Mouse (Mus musculus) forebrain, embryonic 12.5 days (tissue): ENCODE data around the gene Mfsd11. TPM values are rescaled to one million over a fixed set of nuclear protein-coding genes. Genes with fewer than 3 reads are reported as not detected.

Source experiments
- ATAC-seq: fragments of 200-750 bp; cut with Nextera tagmentation; 2 replicates; pipeline ENCODE4 v1.8.0; 2017; ENCODE audit warnings: moderate TSS enrichment; ENCODE audit not compliant: low FRiP score
- H3K27ac ChIP-seq: fragments of 300-500 bp; sonication (generic); 2 replicates; pipeline ENCODE4 v1.5.1; 2016; ENCODE audit warnings: mild to moderate bottlenecking
- H3K27me3 ChIP-seq: fragments of 300-500 bp; sonication (generic); 2 replicates; pipeline ENCODE4 v1.6.1; 2016; ENCODE audit warnings: mild to moderate bottlenecking
- H3K36me3 ChIP-seq: fragments of 300-500 bp; sonication (generic); replicated peaks from 2 replicates; pipeline ENCODE4 v1.6.1; 2016; ENCODE audit warnings: mild to moderate bottlenecking
- H3K4me1 ChIP-seq: fragments of 300-500 bp; sonication (generic); 2 replicates; pipeline ENCODE4 v1.6.1; 2016
- H3K4me2 ChIP-seq: fragments of 300-500 bp; sonication (generic); 2 replicates; pipeline ENCODE4 v1.6.1; 2016; ENCODE audit warnings: mild to moderate bottlenecking, moderate library complexity
- H3K4me3 ChIP-seq: fragments of 300-500 bp; sonication (generic); replicated peaks from 2 replicates; pipeline ENCODE4 v1.5.1; 2016; ENCODE audit warnings: mild to moderate bottlenecking
- H3K9ac ChIP-seq: fragments of 300-500 bp; sonication (generic); 2 replicates; pipeline ENCODE4 v1.6.1; 2016; ENCODE audit warnings: mild to moderate bottlenecking
- H3K9me3 ChIP-seq: fragments of 300-500 bp; sonication (generic); 2 replicates; pipeline ENCODE4 v1.6.1; 2016
- WGBS: fragments of 180-500 bp; shearing (Covaris S2); methylation state at CpG from one replicate; pipeline ENCODE4 v1.1.7; 2016; 5-methylcytosine and 5-hydroxymethylcytosine counted together
- polyA plus RNA-seq: library from polyadenylated mRNA; unstranded; fragments of >200 nt; fragmentation: Nextera tagmentation; extraction: Ambion mirVana; gene quantifications from 2 replicates; pipeline ENCODE4 v1.2.1, GENCODE M21; 2016

The Mfsd11 gene
- polyA plus RNA-seq, 1 experiment from 2014 or later = 40.2 TPM

DNA sequence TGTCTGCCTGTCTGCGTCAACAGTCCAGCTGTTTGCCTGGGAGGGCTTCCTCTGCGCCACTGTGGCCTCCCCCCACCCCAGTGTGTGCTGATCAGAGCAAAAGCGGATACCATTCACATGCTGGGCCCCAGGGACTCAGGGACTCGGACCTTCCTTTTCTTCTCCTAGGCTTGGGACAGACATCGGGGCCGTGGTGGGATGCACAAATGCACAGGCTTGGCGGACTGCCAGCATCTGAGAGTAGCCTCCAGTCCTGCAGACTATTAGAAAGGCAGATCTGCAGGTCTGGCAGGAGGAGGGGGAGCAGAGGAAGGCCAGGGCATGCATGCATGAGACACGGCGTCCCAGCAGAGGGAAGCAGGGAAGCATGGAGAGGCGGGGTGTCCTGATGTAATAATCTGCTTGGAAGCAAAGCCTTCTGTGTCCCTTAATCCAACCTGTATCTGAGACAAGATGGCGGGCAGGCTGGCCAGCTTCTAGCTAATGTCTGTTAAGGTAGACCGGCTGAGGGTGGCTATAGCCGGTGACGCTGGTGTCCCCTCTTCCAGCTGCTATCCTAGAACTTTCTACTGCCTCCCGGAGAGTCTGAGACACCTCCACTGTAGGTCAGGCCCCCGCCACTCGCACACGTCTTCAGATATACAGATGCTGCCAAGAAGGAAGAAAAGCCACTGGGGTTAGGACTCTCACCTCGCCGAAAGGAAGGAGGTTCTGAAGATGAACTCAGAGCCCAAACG, 39.3 kb upstream of the Mfsd11 start:
- H3K27me3 ChIP-seq = peaks cover 6% of the 10 kb centered on the region; the same call in 1 of the 2 replicates
- peak overlapping the region; percentile 90 for H3K27ac ChIP-seq
- H3K4me1 ChIP-seq = peaks cover 73% of the 10 kb centered on the region
- peak overlapping the region; percentile 30 for H3K4me2 ChIP-seq
- 45% methylated on average over 21 of the region's 21 CpGs for WGBS
- H3K9ac ChIP-seq = no peak overlapping the region
- no peaks in the 10 kb centered on the region for H3K9me3 ChIP-seq
- H3K4me3 ChIP-seq = 0 out of 2 replicates have a peak overlapping the region, but pooled peaks have one; percentile 3
- no peaks in the 10 kb centered on the region for H3K36me3 ChIP-seq
- ATAC-seq = peak; percentile 39

DNA sequence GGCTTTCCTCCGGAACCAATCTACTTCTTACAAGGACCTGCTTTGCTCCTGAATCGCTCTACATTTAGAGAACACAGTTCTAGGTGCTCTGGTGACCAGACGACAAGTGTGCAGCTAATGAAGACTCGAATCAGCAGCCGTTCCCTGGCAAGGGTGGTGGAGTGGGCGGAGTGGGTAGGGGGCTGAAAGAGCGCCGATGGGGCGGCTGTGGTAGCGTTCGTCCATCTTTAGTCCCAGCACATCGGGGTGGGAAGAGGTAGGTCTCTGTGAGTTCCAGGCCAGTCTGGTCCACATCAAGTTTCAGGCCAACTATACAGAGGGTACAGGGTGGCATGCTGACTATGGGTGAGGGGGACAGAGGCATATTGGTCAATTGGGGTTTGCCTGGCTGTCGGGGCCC, 38.6 kb upstream of the Mfsd11 start:
- Histone ChIP-seq H3K4me3 (no peak overlapping the region), H3K27me3 (peaks cover 6% of the 10 kb centered on the region; the same call in 1 of the 2 replicates), H3K9me3 (no peaks in the 10 kb centered on the region), H3K4me1 (peaks cover 68% of the 10 kb centered on the region), H3K36me3 (no peaks in the 10 kb centered on the region), H3K4me2 (peak overlapping the region; percentile 30), H3K9ac (no peak overlapping the region), H3K27ac (peak overlapping the region; percentile 90)
- 71% methylated on average over 13 of the region's 13 CpGs for WGBS
- no peak for ATAC-seq

DNA sequence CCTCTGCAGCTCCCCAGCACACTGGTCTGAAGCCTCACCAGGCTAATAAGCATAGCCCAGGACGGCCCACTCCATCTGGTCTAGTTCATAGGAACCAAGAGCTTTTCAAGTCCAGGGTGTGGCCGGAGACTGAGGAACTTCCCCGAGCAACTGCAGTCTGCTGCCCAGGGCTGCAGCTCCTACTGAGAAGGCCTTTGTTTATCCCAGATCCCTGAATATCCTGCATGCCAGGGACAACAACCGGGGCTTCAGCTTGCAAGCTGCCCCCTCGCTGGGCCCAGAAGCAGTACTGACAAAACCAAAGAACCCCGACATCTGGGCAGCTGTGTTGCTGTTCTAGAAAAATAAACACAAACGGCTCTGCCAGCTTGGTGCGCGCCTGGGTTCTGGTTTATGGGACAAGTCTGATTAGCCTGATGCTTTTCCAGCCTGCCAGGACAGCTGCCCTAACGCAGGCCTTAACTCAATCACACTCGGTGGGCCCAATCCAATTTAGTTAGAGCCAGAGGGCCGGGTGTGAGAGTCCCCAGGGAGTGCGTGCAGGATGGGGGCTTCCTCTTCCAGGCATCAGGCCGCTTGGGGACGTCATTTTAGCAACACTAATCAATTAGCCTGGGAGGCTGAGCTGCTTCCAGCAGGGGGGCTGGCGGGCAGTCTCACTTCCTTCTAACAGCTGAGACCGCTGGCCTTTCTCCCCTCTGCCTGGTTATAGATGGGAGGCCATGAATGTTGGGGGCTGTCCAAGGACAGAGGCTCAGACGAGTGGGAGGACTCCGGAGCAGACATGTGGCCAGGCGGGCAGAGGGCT, 38.0 kb upstream of the Mfsd11 start:
- Histone ChIP-seq H3K9ac (peak overlapping the region; percentile 33; the same call in 1 of the 2 replicates), H3K4me3 (no peak overlapping the region), H3K4me1 (peaks cover 64% of the 10 kb centered on the region), H3K4me2 (peak overlapping the region; percentile 15), H3K36me3 (no peaks in the 10 kb centered on the region), H3K27me3 (peaks cover 6% of the 10 kb centered on the region; the same call in 1 of the 2 replicates), H3K9me3 (no peaks in the 10 kb centered on the region), H3K27ac (peak overlapping the region; percentile 90)
- 0 out of 2 replicates have a peak, but pooled peaks have one; percentile 10 for ATAC-seq
- WGBS = 4% methylated on average over 20 of the region's 20 CpGs

DNA sequence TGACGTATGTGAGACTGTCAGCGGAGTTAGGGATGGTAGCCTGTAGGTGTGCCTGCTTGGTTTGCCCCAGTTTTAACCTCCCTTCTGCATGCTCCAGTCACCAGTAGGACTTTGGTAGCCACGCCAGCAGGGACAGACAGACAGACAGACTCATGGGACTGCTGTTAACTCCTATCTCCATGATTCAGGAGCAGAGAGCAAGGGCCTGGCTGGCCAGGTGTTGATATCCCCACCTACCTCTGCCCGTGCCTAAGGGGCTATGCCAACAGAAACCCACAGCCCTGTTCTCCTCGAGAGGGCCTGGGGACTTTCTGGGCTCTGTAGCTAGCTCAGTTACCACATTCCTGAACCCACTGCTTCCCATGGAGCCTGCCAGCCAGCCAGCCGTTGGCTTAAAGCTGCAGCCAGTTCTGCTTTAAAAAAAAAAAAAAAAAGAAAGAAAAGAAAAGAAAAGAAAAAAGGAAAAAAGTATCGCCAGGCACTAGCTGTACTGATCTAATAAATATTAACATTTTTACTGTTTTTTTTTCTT, 37.3 kb upstream of the Mfsd11 start:
- no peak overlapping the region for H3K4me3 ChIP-seq
- ATAC-seq = no peak
- 35% methylated on average over 7 of the region's 7 CpGs for WGBS
- peaks cover 5% of the 10 kb centered on the region; the same call in 1 of the 2 replicates for H3K27me3 ChIP-seq
- H3K9me3 ChIP-seq = no peaks in the 10 kb centered on the region
- peak overlapping the region; percentile 90 for H3K27ac ChIP-seq
- H3K4me2 ChIP-seq = peak overlapping the region; percentile 15; the same call in 1 of the 2 replicates
- peaks cover 60% of the 10 kb centered on the region for H3K4me1 ChIP-seq
- H3K9ac ChIP-seq = no peak overlapping the region; the same call in 1 of the 2 replicates
- no peaks in the 10 kb centered on the region for H3K36me3 ChIP-seq

DNA sequence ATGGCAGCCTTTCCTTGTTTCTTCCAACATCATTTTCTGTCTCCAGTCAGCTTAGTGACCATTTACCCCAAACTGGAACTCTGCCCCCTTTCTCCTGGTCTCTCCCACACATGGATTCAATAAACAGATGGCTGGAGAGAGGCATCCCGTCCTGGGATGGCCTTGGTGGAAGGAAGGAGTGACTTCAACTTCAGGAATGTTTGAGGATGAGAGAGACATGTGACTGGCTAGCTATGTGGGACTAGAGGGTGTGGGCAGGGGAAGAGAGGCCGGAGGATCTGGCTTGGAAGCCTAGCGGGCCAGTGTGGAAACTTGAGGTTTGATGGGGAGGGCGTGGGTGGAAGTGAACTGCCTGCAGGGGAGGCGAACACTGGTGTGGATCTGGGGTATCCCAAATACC, 35.5 kb upstream of the Mfsd11 start:
- Histone ChIP-seq H3K27ac (no peak overlapping the region), H3K9me3 (no peaks in the 10 kb centered on the region), H3K36me3 (no peaks in the 10 kb centered on the region), H3K4me3 (no peak overlapping the region), H3K9ac (no peak overlapping the region), H3K4me1 (peaks cover 53% of the 10 kb centered on the region), H3K27me3 (no peaks in the 10 kb centered on the region), H3K4me2 (no peak overlapping the region)
- 88% methylated on average over 5 of the region's 5 CpGs for WGBS
- ATAC-seq = no peak

DNA sequence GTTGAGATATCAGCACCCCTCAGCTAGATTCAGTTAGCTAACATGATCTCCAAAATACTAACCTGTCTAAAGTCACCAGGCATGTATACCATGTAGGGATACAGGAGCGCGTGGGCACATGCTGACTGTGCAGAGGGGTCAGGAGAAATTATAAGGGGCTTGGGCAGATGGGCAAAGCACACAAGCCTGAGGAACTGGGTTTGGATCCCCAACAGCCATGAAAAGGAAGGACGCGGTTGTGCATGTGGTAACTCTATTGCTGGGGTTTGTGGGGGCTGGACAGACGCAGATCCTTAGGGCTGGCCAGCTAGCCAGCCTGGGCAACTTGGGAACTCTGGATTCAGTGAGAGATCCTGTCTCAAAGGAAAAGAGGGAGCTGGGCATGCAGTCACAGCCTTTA, 34.7 kb upstream of the Mfsd11 start:
- Histone ChIP-seq H3K4me3 (no peak overlapping the region), H3K27ac (no peak overlapping the region), H3K36me3 (no peaks in the 10 kb centered on the region), H3K9me3 (no peaks in the 10 kb centered on the region), H3K27me3 (no peaks in the 10 kb centered on the region), H3K4me2 (no peak overlapping the region), H3K4me1 (peaks cover 53% of the 10 kb centered on the region), H3K9ac (no peak overlapping the region)
- no peak for ATAC-seq
- WGBS = 99% methylated on average over 5 of the region's 5 CpGs

DNA sequence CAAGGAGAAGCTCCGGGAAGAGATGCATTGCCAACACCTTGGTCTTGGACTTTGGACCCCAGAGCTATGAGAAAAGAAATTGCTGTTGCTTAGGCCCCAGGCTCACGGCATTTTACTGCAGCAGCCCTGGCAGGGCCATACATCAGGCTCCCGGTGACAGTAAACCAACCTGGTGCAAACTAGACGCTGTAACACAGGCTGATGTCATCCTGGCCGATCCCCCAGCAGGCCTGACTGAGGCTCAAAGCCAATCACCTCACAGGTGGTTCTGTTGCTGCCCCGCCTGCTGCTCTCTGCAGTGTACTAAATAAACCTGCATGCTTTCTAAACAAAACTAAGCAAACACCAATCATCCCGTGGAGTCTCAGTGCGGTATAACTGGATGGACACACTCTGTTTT, 33.5 kb upstream of the Mfsd11 start:
- H3K36me3 ChIP-seq = no peaks in the 10 kb centered on the region
- no peaks in the 10 kb centered on the region for H3K9me3 ChIP-seq
- no peaks in the 10 kb centered on the region for H3K27me3 ChIP-seq
- WGBS = 79% methylated on average over 8 of the region's 8 CpGs
- H3K27ac ChIP-seq = no peak overlapping the region
- no peak overlapping the region for H3K4me2 ChIP-seq
- no peak for ATAC-seq
- H3K4me1 ChIP-seq = peaks cover 44% of the 10 kb centered on the region
- H3K4me3 ChIP-seq = no peak overlapping the region
- H3K9ac ChIP-seq = no peak overlapping the region

DNA sequence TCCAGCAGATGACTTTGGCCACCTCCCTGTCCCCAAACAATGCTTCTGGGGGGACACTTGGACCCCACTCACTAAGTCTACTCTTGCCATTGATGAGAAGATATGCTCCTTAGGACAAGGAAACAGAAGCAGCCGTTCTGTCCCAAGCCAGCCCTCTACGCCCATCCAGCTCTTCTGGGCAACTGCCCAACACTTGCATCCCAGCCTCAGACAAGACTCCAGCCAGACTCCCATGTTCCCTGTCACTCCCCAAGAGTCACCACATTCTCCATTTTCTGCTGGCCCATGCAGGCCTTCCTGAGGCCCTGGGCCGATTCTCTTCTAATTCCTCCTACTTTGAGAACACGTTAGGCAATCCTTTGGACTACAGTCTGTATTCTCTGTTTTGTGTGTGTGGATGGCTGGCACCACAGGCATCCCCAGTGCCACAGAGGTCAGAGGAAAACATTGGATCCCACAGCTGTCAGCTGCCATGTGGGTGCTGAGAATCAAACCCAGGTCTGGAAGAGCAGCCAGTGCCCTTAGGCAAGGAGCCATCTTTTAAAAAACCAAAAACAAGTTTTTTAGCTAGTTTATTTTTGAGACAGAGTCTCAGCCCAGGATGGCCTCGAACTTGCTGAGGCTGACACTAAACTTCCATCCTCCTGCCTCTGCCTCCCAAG, 32.2 kb upstream of the Mfsd11 start:
- no peak overlapping the region for H3K4me3 ChIP-seq
- 91% methylated on average over 5 of the region's 5 CpGs for WGBS
- H3K9ac ChIP-seq = 0 out of 2 replicates have a peak overlapping the region, but pooled peaks have one; percentile 7
- H3K27me3 ChIP-seq = no peaks in the 10 kb centered on the region
- no peaks in the 10 kb centered on the region for H3K9me3 ChIP-seq
- no peak for ATAC-seq
- H3K27ac ChIP-seq = no peak overlapping the region
- peaks cover 32% of the 10 kb centered on the region for H3K4me1 ChIP-seq
- no peak overlapping the region for H3K4me2 ChIP-seq
- H3K36me3 ChIP-seq = no peaks in the 10 kb centered on the region

DNA sequence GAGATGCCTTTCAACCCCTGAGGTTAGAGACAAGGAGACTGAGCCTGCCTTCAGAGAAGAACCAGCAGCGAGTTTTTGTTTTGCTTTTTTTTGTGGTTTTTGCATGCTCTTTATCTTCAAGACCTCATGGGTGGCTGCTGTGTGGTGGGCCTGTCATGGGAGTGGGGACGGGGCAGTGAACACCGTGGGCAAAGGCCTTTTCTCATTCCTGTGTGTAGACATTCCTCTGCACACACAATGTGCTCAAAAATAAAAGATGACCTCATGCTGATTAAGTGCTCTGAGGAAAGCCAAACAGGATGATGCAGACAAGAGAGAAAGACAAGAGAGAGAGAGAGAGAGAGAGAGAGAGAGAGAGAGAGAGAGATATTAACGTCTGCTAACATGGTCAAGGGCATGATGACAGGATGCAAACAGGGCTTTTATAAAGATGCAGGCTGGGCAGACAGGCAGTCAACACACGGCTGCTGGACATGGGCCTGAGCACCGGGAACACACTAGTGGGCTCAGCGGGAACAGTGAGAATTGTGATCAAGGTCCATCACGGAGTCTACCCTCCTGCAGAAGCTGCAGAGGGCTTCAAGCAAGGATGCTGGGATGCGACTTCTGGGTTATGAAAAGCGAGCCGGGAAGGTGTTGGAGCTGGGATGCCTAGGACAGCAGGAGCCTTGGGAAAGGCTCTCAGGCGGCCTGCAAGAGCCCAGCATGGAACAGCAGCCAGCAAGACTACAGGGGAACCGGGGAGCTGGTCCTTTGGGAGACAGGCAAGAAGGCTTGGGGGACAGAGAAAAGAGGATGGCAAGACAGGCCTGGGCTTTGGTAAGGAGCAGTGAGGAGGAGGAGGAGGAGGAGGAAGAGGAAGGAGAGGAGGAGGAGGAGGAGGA, 30.9 kb upstream of the Mfsd11 start:
- WGBS = 52% methylated on average over 13 of the region's 13 CpGs
- H3K9ac ChIP-seq = peak overlapping the region; percentile 9; the same call in 1 of the 2 replicates
- no peaks in the 10 kb centered on the region for H3K36me3 ChIP-seq
- ATAC-seq = no peak
- H3K27me3 ChIP-seq = no peaks in the 10 kb centered on the region
- no peaks in the 10 kb centered on the region for H3K9me3 ChIP-seq
- H3K4me3 ChIP-seq = no peak overlapping the region
- no peak overlapping the region for H3K4me2 ChIP-seq
- peaks cover 33% of the 10 kb centered on the region for H3K4me1 ChIP-seq
- no peak overlapping the region for H3K27ac ChIP-seq

DNA sequence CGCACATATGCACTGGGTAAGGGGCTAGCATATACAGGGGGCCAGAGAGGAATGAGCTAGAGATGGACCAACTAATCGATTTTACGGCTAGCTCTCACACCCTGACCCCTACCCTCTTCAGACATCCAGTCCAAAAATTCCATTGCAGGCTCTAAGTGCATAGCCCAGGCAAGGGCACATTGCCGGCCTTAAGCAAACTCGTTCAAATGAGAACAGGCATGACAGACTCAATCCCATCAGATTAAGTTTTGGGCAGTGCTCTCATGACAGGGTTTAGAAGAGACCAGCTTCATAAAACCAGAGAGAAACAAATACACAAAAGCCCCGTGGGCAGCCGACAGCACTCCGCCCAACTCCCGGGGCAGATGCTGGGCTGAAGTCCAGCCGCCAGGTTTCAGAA, 30.0 kb upstream of the Mfsd11 start:
- Histone ChIP-seq H3K4me1 (peaks cover 42% of the 10 kb centered on the region), H3K36me3 (no peaks in the 10 kb centered on the region), H3K9me3 (no peaks in the 10 kb centered on the region), H3K9ac (no peak overlapping the region), H3K27me3 (no peaks in the 10 kb centered on the region), H3K4me3 (no peak overlapping the region), H3K27ac (no peak overlapping the region), H3K4me2 (no peak overlapping the region)
- WGBS = 68% methylated on average over 10 of the region's 10 CpGs
- ATAC-seq = no peak

DNA sequence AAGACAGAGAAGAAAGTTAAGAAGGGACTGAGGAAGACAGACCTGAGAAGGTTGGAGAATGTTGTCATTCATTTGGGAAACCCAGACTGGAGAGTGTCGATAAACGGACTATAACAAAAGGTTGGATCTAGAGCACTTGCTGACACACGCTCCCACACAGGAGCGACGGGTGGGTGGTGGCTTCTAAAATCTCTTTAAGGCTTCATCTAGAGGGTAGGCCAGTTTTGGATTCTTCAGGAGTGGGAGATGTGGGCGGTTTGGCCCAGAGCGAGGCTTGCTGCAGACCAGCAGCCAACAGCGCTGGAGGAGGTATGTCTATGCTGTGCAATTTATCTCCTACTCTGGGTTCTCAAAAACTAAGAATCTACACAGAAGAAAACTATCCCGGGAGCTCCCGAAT, 29.6 kb upstream of the Mfsd11 start:
- Histone ChIP-seq H3K4me1 (peaks cover 46% of the 10 kb centered on the region), H3K27me3 (no peaks in the 10 kb centered on the region), H3K9ac (no peak overlapping the region), H3K36me3 (no peaks in the 10 kb centered on the region), H3K9me3 (no peaks in the 10 kb centered on the region), H3K27ac (no peak overlapping the region), H3K4me2 (no peak overlapping the region), H3K4me3 (no peak overlapping the region)
- WGBS = 88% methylated on average over 10 of the region's 10 CpGs
- no peak for ATAC-seq
